Mouse (Mus musculus) kidney, adult 8-10 months (tissue): Measurements from ENCODE around the gene Tbc1d10a.
A peak's percentile ranks its signal among the peaks of the same experiment; 100 is the strongest.
"Not testable (repeated sequence)": the region's sequence is repeated elsewhere in the genome, so short reads cannot be mapped to it uniquely, and the experiment has no call there.

Experiments
- DNase-seq, 2 experiments: peaks; one replicate each; pipeline ENCODE4 v3.0.0; 2022

The Tbc1d10a gene

DNA sequence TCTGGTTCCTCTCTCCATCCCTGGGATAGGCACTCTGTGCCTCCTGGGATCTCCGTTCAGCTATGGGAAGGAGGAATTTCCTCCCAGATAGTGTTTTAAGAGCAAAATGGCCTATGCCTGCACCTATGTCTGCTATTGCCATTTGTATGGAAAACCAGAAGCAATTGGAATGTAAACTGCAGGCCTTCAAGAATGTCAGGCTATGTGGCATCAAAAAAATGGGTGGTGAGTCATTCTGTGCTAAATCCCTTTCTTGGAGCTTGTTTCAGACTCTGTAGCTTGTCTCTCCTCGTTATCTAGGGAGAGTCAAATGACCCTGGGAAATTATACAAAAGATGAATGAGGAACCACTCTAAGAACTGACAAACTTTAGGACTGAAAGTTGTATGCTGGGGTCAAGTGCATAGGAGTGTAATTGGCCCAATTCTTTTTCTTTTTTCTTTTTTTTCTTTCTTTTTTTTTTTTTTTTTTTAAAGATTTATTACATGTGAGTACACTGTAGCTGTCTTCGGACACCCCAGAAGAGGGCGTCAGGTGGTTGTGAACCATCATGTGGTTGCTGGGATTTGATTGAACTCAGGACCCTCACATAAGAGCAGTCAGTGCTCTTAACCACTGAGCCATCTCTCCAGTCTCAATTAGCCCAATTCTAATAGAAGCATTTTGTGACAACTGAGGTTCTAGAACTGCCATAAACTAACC is 2.2 kb upstream of the Tbc1d10a start:
- DNase-seq: no peak

DNA sequence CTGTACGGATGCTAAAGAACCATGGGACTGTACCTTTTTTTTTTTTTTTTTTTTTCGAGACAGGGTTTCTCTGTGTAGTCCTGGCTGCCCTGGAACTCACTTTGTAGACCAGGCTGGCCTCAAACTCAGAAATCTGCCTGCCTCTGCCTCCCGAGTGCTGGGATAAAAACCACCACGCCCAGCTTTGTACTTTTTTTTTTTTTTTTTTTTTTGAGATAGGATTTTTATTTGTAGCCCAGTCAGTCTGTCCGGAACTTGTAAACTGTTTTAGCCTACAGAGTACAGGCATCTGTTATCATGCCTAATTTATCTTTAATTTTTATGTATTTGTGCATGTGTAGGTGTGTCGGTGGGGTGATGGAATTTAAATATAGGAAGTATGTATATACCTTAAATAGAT is 1.1 kb upstream of the Tbc1d10a start:
- DNase-seq: not testable (repeated sequence)

DNA sequence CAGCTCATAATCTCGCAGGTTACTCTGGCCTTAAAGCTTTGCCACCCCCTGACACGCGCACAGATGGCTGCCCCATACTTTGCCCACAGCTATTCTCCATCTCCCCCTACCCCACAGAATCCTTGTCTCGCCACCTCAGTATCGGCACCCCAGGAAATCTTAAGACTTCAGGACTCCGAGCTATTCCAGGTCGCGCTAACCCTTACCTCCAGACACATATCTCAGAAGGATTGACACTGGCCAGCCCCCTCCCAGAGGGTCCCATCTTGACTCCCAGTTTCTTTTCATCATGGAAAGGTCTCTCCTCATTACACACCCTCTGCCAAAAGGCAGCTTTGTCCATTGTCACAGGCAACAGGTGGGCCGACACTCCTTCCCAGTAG is 720 bp downstream of the Tbc1d10a start:
- DNase-seq: no peak

DNA sequence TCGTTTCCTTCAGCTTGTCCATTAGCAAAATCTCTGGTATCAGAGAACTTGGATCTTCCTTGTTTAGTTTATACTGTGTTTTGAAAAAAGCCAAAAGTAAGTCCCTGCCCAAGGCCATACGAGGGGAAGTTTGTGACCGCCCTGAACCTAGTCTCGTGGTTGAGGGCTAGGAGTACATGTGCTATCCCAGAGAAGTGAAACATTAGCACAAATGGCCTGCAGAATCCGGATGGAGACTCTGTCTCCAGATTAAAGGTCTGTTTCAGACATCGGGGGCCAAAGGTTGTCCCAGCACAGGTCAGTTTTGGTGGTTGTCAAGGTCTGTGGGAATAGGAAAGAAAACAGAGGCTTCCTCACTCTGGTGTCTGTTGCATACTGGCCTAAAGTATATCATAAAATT is 2.6 kb downstream of the Tbc1d10a start:
- peak; percentile 85 to 90 for DNase-seq

DNA sequence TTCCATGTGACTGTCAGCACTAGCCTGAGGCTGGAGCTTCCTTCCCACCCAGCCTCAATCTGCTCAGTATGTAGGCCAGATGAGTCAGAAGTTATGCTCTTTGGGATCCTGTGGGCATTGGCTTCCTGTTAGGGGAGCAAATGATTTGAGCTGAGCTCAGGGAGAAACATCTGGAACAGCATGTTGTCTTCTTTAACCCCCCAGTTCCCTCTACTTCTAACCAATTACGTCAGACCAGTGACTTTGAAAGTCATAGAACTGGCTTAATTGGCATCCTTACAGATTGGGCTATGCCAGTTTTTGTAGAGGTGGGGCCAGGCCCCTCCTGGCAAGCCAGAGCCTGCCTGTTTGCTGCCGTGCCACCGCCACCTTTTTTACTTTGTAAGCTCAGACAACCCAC is 4.1 kb downstream of the Tbc1d10a start:
- no peak for DNase-seq

DNA sequence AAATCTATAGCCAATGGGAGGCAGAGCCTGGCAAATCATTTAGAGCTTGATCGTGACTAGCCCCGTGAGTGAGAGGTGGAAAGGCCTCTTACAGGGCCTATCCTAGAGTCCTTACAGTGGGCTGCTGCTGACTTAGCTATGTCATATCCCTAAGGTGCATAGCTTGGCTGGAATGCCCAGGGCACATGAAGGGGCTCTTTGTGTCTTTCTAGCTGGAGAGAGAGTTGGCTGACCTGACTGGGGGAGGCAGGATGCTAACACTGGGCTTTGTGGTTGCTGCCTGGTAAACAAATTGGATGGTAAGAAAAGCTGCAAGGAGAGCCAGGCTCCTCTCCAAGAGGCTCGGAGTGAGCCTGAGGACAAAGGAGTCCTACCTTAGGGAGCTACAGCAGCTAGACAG is 6.2 kb downstream of the Tbc1d10a start:
- no peak for DNase-seq

DNA sequence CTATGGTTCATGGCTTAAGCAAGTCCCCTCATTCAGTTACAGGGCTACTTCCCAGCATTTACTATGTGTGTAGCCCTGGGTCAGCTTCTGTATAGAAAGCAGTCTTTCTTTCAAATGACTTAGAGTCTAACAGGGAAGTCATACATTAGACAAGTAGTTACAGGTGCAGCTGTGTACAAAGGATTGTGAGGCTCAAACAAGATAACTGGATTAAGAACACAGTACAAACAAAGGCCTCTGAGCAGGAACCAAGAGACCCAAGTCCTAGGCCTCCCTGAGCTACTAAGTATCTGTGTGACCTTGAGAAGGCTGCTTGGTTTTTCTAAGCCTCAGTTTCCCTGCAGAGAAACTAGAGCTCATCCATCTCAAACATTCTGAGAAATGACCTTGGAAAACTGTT is 6.8 kb downstream of the Tbc1d10a start:
- DNase-seq: no peak

DNA sequence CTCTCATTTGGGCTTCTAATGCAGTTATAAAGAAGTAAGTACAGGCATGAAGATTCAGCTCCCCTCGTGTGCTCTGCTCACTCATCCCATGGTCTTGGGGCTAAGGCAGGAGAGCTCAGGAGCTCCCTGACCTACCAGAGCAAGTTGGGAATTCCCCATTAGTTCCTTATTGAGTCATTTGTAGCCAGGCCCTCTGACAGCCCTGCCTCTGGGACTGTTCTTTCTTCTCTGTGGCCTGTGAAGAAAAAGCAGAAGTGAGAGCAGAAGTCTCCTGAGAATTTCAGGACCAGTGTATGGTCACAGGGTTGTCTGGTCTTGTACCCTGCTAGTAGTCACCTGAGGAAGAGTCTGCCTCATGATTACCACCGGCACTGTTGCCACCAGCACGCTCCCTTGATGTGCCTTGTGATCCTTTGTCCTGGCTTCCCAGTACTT is 9.0 kb downstream of the Tbc1d10a start:
- no peak for DNase-seq

DNA sequence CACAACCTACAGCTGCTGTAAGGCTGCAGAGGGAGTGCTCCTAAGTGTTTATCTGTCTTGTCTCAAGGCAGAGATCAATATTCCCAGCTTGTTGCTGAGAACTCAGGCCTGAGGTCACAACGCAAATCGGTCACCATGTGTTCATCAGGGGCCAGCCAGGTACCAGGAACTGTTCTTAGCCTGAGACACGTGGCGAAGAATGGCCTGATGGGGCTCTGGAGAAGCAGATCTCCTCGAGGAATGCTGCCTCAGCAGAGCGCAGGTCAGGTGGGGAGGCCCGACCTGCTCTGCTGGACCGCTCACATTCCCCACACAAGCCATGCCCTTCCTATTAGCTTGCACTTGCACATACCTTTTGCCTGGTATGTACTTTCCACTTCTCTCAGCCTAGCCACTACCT is 10.0 kb downstream of the Tbc1d10a start:
- peak; percentile 78 to 85 for DNase-seq

DNA sequence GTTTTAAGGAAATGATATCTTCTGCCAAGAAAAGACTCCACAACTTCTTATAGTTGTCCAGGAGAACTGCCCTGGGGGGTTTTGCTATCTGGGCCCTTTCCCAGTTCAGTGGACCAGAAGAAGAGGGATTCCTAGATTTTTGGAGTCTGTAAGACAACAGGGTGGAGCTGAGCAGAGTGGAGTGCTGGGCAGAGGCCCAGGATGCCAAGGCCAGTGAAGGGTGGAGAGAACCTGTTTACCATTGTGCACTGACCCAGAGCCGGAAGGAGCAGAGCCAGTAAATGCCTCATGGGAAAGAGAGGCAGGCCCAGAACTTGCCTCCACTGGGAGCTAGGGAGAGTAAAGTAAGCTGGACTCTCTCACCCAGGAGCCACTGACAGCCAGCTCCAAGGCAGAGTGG is 11.1 kb downstream of the Tbc1d10a start:
- DNase-seq: peak; percentile 91 to 95

DNA sequence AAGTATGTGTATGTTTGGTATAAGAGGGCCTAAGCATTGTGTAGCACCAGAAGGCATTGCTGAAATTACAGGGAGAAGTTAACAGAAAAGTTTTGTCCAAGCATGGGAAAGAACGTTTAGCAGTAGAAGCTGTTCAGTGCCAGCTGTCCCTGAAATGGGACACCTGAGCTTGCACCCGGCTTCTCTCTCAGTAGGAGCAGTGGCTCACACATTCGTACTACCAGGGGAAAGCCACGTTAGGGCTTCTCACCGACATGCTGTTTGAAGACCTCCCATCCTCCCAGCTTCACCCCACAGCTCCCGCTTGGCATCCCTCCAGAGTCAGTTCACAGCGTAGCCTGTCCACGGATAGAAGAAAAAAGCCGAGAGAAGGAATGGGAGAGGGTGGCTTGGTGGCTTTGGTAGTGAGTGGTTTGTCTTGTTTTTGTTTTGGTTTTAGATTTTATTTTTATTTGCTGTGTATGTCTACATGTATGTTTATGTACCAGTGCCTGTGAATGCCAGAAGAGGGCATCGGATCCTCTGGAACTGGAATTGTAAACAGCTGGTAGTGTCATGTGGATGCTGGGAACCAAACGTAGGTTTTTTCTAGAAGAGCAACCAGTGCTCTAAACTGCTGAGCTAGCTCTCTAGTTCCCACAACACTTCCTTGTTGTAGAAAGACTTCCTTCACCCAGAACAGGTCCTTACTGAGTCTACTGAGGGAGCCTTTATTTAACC is 15.6 kb downstream of the Tbc1d10a start:
- DNase-seq: no peak

DNA sequence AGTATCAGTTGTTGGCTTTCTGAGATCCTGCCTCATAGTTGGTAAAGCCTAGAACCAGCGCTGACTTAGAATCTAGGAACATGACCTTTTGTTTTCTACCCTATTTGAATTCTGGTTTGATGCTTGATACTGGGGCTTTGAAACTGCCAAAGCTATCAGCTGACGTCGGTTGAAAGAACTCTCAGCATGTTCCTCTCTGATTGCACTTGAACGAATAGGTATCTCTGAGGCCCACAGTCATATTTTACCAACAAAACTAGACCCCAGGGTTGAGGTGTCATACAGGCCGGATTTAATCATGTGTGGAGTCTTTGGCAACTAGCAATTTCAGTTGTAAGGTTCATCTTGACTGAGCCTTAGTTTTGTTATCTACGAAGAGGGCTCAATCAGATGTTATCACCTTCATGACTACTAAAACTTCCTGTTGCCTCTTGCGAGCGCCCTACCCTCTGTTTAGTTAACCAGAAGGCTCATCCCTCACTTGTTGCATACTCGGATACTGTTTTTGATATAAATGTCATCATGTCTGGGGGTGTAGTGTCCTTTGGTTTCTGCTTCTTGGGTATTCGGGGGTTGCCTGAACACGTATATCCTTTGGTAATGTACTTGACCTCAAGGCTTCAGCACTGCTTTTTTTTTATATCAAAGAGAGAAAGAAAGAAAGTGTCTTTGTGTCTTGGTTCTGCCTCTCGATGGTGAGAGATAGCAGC is 16.6 kb downstream of the Tbc1d10a start:
- no peak for DNase-seq

DNA sequence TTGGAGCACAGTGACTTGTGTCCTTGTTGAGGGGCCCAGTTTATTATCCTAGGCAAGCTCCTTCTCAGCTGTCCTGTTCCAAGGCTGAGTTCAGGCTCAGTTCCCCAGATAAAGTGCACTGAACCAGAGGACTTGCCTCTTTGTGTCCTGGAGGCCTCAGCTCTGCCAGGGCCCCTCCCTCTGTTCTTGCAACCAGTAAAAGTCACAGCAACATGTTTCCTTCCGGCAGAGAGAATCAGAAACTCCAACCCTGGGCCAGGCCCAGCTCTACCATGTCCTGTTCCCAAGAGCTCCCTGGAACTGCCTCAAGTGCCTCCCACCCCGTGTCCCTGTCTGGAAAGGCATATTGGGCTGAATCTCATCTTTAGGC is 17.1 kb downstream of the Tbc1d10a start:
- peak; percentile 77 to 81 for DNase-seq

DNA sequence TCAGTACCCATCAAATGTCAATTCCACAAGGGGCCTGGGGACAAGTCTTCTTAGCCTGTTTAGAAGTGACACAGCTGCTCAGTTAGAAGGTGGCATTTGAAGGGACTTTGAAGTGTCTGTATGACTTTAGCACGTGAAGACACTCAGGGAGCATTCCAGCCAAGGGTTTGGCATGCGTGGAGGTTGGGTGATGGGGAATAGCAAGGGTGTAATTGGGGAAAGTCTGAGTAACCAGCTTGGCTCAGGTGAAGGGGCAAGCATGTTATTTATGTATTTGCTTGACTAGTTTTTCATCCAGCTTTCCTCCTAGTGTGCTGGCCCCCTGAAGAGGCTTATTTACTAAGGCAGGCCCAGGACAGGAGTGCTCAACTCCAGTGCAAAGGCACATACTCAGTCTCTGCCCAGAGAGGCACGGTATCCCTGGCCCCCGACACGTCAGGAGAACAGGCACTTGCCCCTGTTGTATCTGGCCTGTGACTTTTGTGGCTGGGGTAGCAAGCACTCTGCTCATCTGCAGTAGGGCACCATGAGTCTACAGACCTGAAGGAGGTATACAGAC is 18.6 kb downstream of the Tbc1d10a start:
- no peak for DNase-seq

DNA sequence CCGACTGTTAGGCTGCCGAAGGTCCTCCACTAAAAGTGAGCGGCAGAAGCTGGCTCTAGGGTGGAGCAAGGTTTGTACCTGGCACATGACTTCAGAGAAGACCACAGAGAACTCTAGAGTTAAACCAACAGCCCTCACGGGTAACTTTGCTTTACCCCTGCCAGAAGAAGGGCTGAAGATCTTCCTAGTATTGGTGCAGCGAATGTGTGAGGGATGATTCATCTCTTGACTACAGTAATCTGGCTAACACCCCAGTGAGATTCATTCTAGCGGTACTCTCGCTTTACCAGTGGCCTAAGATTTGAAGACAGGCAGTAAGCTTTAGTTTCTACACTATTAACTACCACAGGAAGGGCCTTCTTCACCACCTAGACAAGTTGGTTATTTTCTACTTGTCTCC is 19.4 kb downstream of the Tbc1d10a start:
- no peak for DNase-seq

DNA sequence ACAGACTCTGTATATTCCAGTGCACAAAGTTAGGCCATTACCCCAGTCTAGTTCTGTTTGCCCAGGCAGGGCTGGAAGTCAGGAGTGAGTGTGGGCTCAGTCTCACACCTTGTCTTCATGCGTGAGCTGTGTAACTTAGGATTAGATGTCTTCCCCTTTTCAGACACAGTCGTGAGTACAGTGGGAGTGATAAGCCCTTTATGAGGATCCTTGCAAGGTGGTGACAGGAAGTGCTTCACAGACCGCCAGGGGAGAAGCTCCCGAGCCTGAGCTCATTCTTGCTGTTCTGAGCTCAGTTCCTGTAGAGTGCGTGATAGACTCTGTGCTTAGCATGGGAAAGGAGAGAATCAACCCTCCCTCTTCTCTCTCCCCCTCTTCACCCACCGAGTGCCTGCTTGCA is 20.0 kb downstream of the Tbc1d10a start:
- no peak for DNase-seq

DNA sequence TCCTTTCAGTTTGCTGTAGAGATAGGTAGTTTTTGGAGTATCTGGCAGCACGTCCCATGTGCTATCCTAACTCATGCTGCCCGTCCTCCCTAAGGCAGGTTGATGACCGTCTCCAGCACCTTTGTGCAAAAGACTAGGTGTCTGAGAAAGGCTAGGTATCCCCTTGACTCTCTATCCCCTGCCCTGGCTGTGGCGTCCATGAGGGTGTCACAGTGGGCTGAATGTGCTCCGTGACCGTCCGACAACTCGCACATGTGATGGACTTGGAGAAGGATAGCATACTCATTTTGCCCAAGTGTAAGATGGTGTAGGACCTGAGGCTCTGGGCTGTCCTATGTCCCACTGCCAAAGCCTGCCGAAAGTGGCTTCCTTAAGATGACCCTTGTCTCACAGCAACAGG is 21.1 kb downstream of the Tbc1d10a start:
- peak in 1 of 2 experiments; percentile 0 for DNase-seq

DNA sequence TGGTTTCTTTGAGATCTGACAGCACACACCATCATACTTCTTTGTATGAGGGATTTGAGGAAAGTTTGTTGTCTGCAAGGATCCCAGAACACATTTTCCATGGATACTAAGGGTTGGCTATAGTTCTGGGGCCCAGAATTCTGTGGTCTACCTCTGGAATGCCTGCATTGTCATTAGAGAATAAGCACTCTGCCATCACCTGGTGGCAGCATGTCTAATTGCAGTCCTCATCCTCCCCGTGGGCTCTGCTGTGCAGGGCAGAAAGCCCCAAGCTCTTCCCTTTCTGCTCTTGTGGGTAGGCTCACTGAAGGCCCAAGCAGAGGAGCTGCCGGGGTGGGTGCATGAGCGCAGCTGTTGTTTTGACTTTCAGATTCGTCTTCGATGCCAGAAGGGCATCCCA is 23.0 kb downstream of the Tbc1d10a start:
- DNase-seq: no peak

DNA sequence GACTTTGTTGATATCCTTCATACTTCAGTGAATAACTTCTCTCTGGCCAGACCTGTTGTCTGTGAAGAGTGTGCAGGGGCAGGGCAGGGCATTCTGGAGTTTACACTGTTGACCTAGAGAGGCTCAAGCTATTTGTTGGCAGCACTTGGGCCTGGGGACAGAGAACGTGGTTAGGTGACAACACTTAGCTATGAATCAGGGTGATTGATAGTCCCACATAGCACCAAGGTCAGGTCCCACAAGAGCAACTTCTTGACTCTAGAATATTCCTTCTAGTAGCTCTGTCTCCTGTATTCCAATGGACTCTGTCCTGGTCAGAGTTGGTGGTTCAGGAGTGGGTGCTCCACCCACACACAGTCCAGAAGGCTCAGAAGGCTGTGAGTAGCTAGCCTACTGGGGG is 24.2 kb downstream of the Tbc1d10a start:
- DNase-seq: peak in 1 of 2 experiments; percentile 47

DNA sequence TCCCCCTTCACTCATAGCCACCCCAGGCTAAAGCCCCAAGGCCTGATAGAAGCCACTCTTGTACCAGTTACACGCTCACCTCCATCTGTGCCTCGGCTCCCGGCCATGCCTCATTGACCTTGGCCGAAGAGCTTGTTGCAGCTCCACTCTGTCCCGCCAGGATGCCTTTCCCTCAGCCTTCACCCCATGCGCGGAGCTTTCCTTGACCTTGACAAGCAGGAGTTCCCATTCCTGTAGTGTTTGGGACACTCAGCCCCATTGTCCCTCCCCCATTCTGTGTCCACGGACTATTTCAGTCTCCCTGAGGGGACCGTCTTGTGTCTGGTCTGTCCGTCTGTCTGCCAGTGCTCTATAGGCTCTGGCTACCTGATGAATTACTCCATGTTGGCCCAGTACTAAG is 26.5 kb downstream of the Tbc1d10a start:
- DNase-seq: no peak

DNA sequence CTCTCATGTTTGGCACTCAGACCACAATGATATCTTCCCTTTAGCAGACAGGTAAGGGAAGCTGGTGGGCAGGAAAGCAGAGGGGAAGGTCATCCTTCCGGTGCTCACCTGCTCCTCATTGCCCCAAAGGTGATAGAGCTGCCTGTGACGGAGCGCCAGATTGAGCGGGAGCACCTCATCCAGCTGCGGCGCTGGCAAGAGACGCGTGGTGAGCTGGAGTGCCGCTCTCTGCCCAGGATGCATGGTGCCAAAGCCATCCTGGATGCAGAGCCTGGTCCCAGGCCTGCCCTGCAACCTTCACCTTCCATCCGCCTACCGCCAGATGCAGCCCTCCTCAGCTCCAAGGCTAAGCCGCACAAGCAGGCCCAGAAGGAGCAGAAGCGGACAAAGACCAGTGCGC is 28.0 kb downstream of the Tbc1d10a start:
- no peak for DNase-seq

DNA sequence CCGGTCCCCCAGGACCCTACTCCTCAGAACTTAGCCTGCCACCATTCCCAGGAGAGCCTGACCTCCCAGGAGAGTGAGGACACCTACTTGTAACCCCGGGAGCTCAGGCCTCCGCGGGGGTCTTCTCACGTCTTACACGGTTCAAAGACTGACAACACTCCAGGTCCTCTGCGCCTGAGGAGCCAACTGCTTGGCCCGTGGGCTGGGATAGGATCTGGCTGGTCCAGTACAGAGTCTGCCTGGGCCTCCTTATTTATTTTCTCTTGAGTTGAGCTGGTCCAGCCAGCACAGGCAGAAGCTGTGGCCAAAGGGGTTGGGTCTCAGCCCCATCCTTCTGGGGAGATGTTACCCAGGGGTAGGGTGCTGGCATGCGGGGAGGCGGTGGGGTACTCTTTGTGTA is 28.5 kb downstream of the Tbc1d10a start:
- DNase-seq: no peak

DNA sequence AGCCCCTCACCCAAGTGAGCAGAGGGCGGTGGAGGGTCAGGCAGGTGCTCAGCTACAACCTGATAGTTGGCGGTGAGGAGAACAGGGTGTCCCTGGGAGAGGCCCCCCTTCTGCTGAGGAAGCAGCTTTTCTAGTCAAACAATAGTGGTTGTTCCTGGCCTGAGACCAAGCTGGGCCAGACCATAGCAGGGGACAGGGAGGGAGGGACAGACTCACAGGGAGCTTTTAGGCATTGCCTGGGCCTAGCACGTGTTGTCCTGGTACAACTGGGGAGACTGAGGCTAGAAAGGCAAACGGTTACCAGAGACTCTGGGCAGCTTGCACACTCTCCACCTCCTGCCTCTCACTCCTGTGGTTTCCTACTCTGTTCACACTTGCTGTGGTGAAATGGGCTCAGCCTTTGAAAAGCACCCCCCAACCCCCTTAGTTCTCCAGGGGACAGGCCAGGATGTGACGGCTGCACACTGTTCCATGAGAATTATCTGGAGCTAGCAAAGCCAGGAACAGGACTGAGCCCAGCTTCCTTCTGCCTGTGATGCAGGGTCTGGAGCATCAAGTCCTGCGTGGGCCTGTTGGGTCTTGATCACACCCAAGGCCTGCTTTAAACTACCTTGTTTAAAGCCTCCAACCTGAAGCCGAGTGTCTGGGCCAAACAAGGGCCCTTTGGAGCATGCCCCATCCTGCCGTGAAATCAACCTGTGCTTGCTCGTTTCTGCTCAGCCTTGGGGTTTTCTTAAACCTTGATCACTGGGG is 29.8 kb downstream of the Tbc1d10a start:
- peak; percentile 74 to 81 for DNase-seq
